In genomic region chr1:165839201-165839600, GRCm38 (mm10) we compare ENCODE assay signal across 24 mouse cellular contexts. TPM values are rescaled to one million over a fixed set of nuclear protein-coding genes. Genes with fewer than 3 reads are reported as not detected.
"Had no signal": no experiment of that assay in that cellular context is flagged by ENCODE, and none has a peak within 500 bp of the region (broad histone marks: within the 10 kb centered on the region; RNA-seq: fewer than 3 reads in every experiment).

No protein-coding gene starts in this region.

- H3K4me3 ChIP-seq: limb, embryonic 12.5 days; limb, embryonic 15.5 days; midbrain, embryonic 13.5 days; myocyte; neural tube, embryonic 13.5 days; stomach, embryonic 15.5 days had no signal

- DNase-seq: kidney, adult 18-20 months; kidney, adult 9 months; kidney, postnatal 14 days; kidney, postnatal 4 days; liver, postnatal 0 days; lung, embryonic 14.5 days; right cerebral cortex, adult 18-20 months; right cerebral cortex, postnatal 14 days; spleen, adult 18-20 months; thymus, adult 18-20 months; thymus, postnatal 36 days had no signal

- H3K36me3 ChIP-seq: limb, embryonic 12.5 days; limb, embryonic 15.5 days; midbrain, embryonic 13.5 days; neural tube, embryonic 13.5 days; stomach, embryonic 15.5 days had no signal

- ATAC-seq: liver, postnatal 0 days; lung, postnatal 0 days; midbrain, embryonic 13.5 days had no signal

- H3K4me2 ChIP-seq: limb, embryonic 12.5 days; limb, embryonic 15.5 days; liver, embryonic 11.5 days; lung, embryonic 14.5 days; midbrain, embryonic 13.5 days; neural tube, embryonic 13.5 days; stomach, embryonic 15.5 days had no signal

- H3K27ac ChIP-seq: limb, embryonic 12.5 days; limb, embryonic 15.5 days; liver, embryonic 14.5 days; macrophage; midbrain, embryonic 13.5 days; neural tube, embryonic 13.5 days; stomach, embryonic 15.5 days had no signal

- H3K9ac ChIP-seq: limb, embryonic 12.5 days; limb, embryonic 15.5 days; liver, embryonic 14.5 days; liver, postnatal 0 days; lung, embryonic 14.5 days; midbrain, embryonic 13.5 days; neural tube, embryonic 13.5 days; stomach, embryonic 15.5 days had no signal

- H3K9me3 ChIP-seq: limb, embryonic 12.5 days; limb, embryonic 15.5 days; midbrain, embryonic 13.5 days; neural tube, embryonic 13.5 days; stomach, embryonic 15.5 days had no signal

RNA-seq across cellular contexts. Expression of gene Cd247, which starts 50.7 kb away (rescaled TPM):
- total RNA-seq: layer of hippocampus, adult 18-20 months; layer of hippocampus, postnatal 14 days; left cerebral cortex, postnatal 25 days had no signal
- polyA plus RNA-seq: myocyte had no signal
